Mouse (Mus musculus): ENCODE results near the gene Hist1h3f.

Gene Hist1h3f

GRCm38 (mm10) chr13:23517603-23518294, 26.1 kb upstream of the Hist1h3f start:
- under 1% methylated on average over 27 of the region's 27 CpGs for WGBS

GRCm38 (mm10) chr13:23518295-23518603, 25.6 kb upstream of the Hist1h3f start:
- under 1% methylated on average over 6 of the region's 6 CpGs for WGBS

DNA sequence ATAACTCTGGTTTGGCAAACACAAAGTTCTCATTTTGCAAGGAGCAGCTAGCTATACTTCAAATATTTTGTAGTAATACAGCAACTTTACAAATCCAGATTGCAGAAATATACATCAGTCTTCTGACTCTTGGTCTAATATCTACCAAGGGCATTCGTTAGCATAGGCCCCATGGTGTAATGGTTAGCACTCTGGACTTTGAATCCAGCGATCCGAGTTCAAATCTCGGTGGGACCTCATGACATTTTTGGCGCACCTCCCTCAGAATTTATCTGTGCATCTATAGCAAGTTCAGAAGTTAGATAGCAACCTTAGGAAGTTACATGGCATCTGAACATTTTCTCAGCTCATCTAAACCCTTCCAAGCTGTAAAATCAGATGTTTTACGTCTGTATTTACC, 25.0 kb upstream of the Hist1h3f start:
- WGBS: under 1% methylated on average over 6 of the region's 6 CpGs

- under 1% methylated on average over 10 of the region's 10 CpGs for WGBS
These were observed 24.4 kb upstream of the Hist1h3f start for GRCm38 (mm10) chr13:23519416-23519815.

- WGBS: 1% methylated on average over 14 of the region's 14 CpGs
These were observed 22.1 kb upstream of the Hist1h3f start for GRCm38 (mm10) chr13:23521703-23522102.

DNA sequence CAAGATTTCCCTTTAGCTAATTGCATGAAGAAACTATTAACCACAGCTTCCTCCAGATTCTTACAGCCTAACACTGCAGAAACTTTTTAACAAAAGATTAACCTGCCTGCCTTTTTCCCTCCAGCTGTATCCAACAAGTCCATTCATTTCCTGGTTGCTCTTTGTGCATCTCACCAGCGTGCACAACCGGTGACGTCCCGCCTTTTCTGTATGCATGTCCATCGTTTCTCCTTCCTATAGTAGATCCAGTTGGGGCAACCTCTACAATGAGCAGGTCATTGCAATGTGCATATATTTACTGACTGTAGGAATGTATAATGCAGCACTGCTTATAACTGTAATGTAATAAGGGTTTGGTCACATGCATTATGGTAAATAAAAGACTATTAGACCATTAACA, 19.9 kb upstream of the Hist1h3f start:
- 44% methylated on average over 5 of the region's 5 CpGs for WGBS

DNA sequence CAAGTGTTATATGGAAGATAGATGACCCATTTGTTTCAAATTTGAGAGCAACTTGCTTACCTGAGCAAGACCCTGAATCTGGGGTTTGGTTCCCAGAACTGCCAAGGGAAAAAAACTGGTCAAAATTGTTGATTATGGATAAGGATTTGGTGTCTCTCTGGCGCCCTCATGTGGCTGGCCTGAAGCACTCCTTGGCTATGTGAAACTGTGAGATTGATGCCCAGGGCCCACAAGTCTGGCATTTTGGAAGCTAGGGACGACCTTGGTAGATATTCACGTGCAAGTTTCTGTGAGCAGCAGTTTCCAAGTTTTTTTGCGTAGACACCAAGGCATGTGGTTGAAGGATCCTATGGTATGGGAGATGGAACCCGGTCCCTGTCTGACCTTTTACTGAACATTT, 19.2 kb upstream of the Hist1h3f start:
- WGBS: 12% methylated on average over 5 of the region's 5 CpGs

- WGBS: 4% methylated on average over 10 of the region's 10 CpGs
These were observed 18.0 kb upstream of the Hist1h3f start for GRCm38 (mm10) chr13:23525901-23526300.

DNA sequence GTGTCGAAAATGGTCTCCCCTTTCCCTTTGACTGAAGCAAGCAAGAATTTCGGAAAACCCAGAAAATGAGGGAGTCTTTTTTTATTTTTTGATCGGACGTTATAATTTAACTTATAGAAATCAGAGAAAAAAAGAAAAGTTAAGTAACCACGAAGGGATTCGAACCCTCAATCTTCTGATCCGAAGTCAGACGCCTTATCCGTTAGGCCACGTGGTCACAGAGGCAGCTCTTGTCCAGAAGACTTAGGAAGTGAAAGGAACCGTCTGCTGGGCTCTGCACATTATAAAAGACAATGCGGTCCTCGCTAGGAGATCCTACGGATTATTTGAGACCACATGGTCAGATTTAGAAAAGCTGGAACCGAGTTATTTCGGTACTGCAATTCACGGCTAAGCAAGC, 17.5 kb upstream of the Hist1h3f start:
- WGBS: under 1% methylated on average over 17 of the region's 17 CpGs

DNA sequence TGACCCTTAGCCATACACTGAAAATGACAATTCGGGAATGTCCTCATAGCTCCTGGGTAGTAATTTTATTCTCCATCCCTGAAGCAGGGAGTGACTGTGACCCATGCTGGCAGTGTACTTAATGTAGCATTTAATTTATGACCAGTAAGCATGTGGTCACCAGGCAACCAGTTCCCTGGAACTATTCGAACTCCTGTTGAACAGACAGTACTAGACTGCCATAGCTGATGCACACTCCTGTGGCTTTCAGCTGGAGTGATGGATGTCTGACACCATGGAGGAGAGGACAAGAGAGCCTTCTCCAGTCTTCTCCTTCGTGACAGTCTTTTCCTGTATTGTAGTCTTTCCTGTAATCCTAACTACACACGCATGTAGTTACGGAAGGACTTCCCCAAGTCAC, 14.8 kb upstream of the Hist1h3f start:
- WGBS: 86% methylated on average over 5 of the region's 5 CpGs

DNA sequence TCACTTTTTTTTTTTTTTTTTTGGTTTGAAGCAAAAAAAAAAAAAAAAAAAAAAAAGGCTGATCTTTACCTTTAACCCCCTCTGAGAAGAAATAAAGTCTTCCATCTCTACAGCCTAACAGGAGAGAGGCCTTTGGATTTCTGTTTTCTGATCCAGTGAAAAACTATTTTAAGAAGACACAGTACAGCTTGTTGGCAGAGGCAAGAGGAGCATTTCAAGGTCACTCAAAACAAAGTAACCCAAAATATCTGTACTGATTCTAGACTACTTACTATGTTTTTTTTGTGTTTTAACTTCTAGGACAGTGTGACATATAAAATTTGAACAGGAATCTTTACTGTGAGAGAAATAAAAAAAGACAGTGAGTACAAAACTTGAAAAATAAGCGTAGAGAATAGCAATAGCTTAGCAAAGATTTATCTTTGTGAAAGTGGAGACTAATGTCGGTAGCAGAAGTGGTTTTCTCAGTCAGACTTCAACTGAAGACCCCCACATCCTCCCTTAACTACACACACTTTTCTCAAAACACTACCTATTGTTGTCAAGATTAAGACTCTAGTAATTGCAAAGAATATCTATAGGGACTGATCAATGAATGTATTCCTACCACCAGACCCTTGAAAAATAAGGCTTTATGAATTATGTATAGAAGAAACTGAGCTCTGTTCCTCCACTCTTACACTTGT, 14.2 kb upstream of the Hist1h3f start:
- 26% methylated on average over 2 of the region's 2 CpGs for WGBS

DNA sequence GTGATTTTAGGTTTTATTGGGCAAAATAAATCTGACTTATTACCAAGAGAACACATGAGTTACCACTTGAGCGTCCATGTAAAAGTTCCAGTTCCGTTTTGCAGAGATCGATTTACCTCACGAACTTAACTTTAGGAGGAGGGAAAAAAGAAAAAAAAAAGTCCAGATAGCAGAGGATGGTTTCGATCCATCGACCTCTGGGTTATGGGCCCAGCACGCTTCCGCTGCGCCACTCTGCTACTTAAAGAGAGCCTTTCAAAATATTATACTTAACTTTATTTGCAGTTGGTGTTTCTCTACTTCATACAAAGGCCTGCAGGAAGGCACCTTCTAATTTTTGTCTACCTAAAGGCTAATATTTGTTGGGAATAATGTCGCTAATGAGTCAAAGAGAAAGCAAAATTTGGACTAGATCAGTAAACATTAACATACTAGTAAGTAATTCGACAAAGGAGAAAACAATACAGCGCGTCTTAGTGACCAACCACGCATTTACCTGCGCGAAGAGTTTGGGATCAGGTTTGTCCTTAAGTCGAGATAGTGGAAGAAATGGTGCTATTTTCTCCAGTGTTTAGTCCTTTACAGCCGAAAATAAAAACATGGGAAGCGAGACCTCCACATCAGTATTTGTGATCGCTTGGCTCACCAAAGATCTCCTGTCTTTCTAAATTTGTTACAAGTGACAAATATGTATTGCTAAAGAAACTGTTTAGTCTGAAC, 13.5 kb upstream of the Hist1h3f start:
- under 1% methylated on average over 20 of the region's 20 CpGs for WGBS

DNA sequence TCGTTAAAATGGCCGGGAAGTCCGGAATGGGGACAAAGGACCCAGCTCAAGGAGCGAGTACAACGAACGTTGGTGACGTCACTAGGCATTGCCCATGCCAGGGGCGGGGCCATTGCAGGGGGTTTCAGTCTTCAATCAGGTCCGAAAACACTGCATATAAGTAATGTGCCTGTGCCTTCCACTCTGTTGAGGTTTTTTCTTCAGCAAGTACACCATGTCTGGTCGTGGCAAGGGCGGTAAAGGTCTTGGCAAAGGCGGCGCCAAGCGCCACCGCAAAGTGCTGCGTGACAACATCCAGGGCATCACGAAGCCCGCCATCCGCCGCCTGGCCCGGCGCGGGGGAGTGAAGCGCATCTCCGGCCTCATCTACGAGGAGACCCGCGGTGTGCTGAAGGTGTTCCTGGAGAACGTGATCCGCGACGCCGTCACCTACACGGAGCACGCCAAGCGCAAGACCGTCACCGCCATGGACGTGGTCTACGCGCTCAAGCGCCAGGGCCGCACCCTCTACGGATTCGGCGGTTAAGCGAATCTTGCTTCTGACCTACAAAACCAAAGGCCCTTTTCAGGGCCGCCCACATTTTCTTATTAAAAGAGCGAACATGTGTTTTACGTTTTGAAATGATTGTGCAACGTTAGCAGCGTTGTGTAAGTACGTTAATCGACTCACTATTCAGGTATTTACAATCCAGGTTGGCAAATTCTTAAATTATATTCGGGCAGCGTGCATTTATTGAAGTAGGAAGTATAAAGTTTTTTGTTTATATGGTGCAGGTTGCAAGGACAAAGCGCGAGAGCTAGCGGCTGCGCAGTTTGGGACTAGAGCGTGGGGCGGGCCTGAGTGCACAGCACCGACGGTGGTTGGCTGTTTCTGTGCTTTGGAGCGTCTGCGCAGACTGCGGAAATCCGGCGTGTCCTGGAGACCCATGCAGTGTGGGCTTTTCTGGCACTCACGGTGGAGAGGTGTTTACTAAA, 12.7 kb upstream of the Hist1h3f start, which contains the start of gene Hist1h4h:
TSS of gene Hist1h4h (plus strand) at position 150 of the 975 bp plus-strand sequence.
- WGBS: under 1% methylated on average over 61 of the region's 70 CpGs

DNA sequence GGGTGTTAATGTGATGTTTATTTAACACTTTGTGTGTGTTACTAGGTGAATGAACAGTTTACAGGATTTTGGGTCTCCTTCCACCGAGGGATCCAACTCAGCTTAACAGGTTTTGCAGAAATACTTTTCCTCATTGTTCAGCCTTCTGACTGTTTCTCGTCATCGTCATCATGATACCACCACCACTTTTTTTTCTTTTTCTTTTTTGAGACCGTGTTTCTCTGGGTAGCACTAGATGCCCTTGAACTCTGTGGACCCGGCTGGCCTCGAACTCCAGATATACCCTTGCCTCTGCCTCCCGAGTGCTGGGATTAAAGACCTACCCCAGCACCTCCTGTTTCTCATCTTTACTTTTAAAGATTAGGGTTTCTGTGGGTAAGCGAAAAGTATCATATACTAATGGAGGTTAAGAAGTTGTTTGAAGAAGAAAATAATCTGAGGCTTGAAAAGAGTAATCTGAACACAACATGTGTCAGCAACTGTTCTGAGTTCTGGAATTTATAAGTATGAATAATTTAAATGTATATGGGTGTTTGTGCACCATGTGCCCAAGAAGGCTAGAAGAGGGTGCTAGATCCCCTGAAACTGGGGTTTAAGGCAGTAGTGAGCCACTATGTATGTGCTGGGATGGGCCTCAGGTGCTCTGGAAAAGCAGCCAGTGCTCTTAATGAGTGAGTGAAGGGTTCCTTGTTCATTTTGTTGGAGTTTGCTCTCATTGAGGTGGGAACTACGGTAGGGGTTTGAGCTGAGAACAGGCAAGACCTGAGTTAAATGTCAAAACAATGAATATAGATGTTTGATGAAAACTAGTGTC, 11.4 kb upstream of the Hist1h3f start:
- WGBS: 10% methylated on average over 9 of the region's 9 CpGs

GRCm38 (mm10) chr13:23533560-23534367, 10.1 kb upstream of the Hist1h3f start, which contains the start of gene Hist1h2af:
Gene Hist1h2af, plus strand, starts transcription at chr13:23533906.
- WGBS: under 1% methylated on average over 29 of the region's 53 CpGs

DNA sequence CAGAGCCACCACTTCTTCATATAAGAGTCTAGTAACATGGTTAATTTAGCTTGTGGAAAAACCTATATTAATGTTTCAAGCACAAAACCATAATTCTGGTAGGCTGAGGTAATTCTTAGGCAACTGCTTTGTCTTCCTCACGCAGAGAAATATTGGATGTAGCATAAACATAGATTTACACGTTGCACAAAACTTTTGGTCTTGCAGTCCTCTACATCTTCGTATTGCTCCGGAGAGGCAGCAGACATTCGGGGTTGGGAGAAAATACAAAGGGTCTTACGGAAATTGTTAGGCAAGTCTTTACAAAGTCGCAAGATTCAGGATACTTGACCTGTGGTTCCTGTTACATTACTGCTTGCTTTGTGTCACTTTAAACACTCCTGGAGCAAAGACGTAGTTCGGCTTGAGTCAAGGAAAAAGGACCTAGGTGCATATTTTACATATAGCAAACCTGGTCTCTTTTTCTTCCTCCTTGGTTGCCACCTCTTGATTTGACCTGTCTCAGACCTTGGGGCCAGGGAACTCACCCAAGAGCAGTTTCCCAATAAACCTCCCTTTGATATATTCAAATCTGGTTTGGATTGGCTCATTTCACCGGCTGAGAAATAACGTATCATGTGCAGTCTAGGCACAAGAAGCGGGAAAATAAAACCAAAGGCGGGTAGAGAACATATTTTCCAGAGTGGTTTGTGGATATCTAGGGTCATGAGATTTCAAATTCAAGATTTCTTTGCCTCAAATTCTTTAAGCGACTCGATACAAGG, 9.3 kb upstream of the Hist1h3f start:
- under 1% methylated on average over 15 of the region's 15 CpGs for WGBS

DNA sequence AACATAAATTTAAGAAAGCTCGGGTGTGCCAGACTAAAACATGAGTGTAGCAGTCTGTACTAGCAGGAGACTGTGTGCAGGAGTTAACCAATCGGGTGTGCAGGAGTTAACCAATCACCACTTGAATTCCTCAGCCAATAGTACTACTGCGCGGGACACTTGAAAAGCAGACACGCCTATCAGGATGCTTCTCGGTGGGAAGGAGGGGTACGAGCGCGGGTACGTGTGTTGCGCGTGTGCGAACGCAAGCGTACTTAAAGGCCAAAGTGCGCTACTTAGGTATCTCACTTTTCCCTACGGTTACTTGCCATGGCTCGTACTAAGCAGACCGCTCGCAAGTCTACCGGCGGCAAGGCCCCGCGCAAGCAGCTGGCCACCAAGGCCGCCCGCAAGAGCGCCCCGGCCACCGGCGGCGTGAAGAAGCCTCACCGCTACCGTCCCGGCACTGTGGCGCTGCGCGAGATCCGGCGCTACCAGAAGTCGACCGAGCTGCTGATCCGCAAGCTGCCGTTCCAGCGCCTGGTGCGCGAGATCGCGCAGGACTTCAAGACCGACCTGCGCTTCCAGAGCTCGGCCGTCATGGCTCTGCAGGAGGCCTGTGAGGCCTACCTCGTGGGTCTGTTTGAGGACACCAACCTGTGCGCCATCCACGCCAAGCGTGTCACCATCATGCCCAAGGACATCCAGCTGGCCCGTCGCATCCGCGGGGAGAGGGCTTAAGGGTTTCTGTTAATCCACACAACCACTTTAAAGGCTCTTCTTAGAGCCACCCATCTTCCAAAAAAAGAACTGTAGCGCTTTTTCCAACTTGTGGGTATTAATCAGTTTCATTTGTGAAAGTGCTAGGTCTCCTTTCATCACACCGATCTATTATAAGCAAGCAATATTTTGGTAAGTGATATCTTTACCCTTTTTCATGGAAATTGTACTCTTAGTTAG, 8.4 kb upstream of the Hist1h3f start, which contains the start of gene Hist1h3g:
TSS of gene Hist1h3g (plus strand) at position 286 of the 939 bp plus-strand sequence.
- under 1% methylated on average over 58 of the region's 62 CpGs for WGBS

Data from cerebral cortex, adult 2 months (tissue).